Mouse (Mus musculus): Measurements from ENCODE around the gene Tmem60. TPM values are rescaled to one million over a fixed set of nuclear protein-coding genes. Genes with fewer than 3 reads are reported as not detected.

Gene Tmem60
- polyA plus RNA-seq, 1 experiment from 2014 or later: 36.3 TPM

Other genes starting within 250 kb of the Tmem60 start
- 4.9 and 5.2 TPM in 2 replicates for gene Phtf2, start 67 bp upstream of the Tmem60 start, polyA plus RNA-seq (2015; fragmentation: Nextera tagmentation; extraction: Ambion mirVana)
- 3.7 TPM in 2 replicates for gene Rsbn1l, start 74.2 kb downstream of the Tmem60 start, polyA plus RNA-seq (2015; fragmentation: Nextera tagmentation; extraction: Ambion mirVana)
- gene Ptpn12, start 173.7 kb downstream of the Tmem60 start, polyA plus RNA-seq (2015; fragmentation: Nextera tagmentation; extraction: Ambion mirVana): 10.7 and 10.9 TPM in 2 replicates